Mouse (Mus musculus) E14TG2a.4 (cell line): Measurements from ENCODE around the gene Scube1.

Experiments used
- H3K27me3 ChIP-seq: 2 replicates; pipeline ENCODE4 v1.6.1; 2014; ENCODE audit warnings: low read length, control low read depth; ENCODE audit not compliant: insufficient read depth
- H3K36me3 ChIP-seq: 2 replicates; pipeline ENCODE4 v1.6.1; 2014; ENCODE audit warnings: low read length, control low read depth; ENCODE audit not compliant: insufficient read depth
- H3K4me1 ChIP-seq: replicated peaks from 2 replicates; pipeline ENCODE4 v1.6.1; 2014; ENCODE audit warnings: low read depth, low read length, control low read depth
- H3K4me3 ChIP-seq: replicated peaks from 2 replicates; pipeline ENCODE4 v1.5.1; 2014; ENCODE audit warnings: mild to moderate bottlenecking, low read length
- H3K9me3 ChIP-seq: 2 replicates; pipeline ENCODE4 v1.6.1; 2014; ENCODE audit warnings: low read length, control low read depth
- CTCF ChIP-seq: conservative IDR thresholded peaks from 2 replicates; pipeline ENCODE4 v1.5.1; 2014; ENCODE audit warnings: low read length
- NANOG ChIP-seq: IDR thresholded peaks from 2 replicates; pipeline ENCODE4 v1.6.1; 2014; ENCODE audit warnings: borderline replicate concordance, low read length, mixed read lengths
- POU5F1 ChIP-seq: IDR thresholded peaks from 2 replicates; pipeline ENCODE4 v1.6.1; 2014; ENCODE audit warnings: low read length, borderline replicate concordance

Gene Scube1

GRCm38 (mm10) chr15:83725556-83726200 lies 857 bp upstream of the Scube1 start:
- peak overlapping the region; percentile 87 for H3K4me3 ChIP-seq
- no peaks in the 10 kb centered on the region for H3K36me3 ChIP-seq
- peaks cover 78% of the 10 kb centered on the region for H3K27me3 ChIP-seq
- H3K9me3 ChIP-seq: no peaks in the 10 kb centered on the region
- TF ChIP-seq POU5F1: no peak
- peaks cover 19% of the 10 kb centered on the region for H3K4me1 ChIP-seq

GRCm38 (mm10) chr15:83724160-83724885 lies 498 bp downstream of the Scube1 start:
- TF ChIP-seq CTCF: no peak
- TF ChIP-seq NANOG: no peak
- no peak for TF ChIP-seq POU5F1
- Histone ChIP-seq H3K36me3 (no peaks in the 10 kb centered on the region), H3K4me3 (peak overlapping the region; percentile 87), H3K4me1 (peaks cover 19% of the 10 kb centered on the region), H3K27me3 (peaks cover 82% of the 10 kb centered on the region), H3K9me3 (no peaks in the 10 kb centered on the region)

GRCm38 (mm10) chr15:83715582-83716228 lies 9.1 kb downstream of the Scube1 start:
- TF ChIP-seq NANOG (no peak), POU5F1 (no peak), CTCF (no peak)
- H3K36me3 ChIP-seq: no peaks in the 10 kb centered on the region
- no peaks in the 10 kb centered on the region for H3K9me3 ChIP-seq

GRCm38 (mm10) chr15:83712798-83713197 lies 12.0 kb downstream of the Scube1 start:
- peaks cover 8% of the 10 kb centered on the region; the same call in 1 of the 2 replicates for H3K27me3 ChIP-seq
- H3K9me3 ChIP-seq: no peaks in the 10 kb centered on the region
- H3K4me1 ChIP-seq: no peaks in the 10 kb centered on the region
- H3K36me3 ChIP-seq: no peaks in the 10 kb centered on the region
- TF ChIP-seq CTCF (no peak), NANOG (no peak), POU5F1 (no peak)
- no peak overlapping the region for H3K4me3 ChIP-seq

More at GRCm38 (mm10) chr15:83715582-83716228, 9.1 kb downstream of the Scube1 start:
- peaks cover 12% of the 10 kb centered on the region for H3K27me3 ChIP-seq
- no peak overlapping the region for H3K4me3 ChIP-seq
- no peaks in the 10 kb centered on the region for H3K4me1 ChIP-seq

- Histone ChIP-seq H3K27me3 (peaks cover 8% of the 10 kb centered on the region; the same call in 1 of the 2 replicates), H3K36me3 (no peaks in the 10 kb centered on the region), H3K4me3 (no peak overlapping the region), H3K9me3 (no peaks in the 10 kb centered on the region), H3K4me1 (no peaks in the 10 kb centered on the region)
- TF ChIP-seq POU5F1 (no peak), NANOG (no peak), CTCF (no peak)
Measured at GRCm38 (mm10) chr15:83712361-83712760, 12.5 kb downstream of the Scube1 start.

- Histone ChIP-seq H3K9me3 (no peaks in the 10 kb centered on the region), H3K4me3 (no peak overlapping the region), H3K4me1 (no peaks in the 10 kb centered on the region), H3K27me3 (peaks cover 8% of the 10 kb centered on the region; the same call in 1 of the 2 replicates), H3K36me3 (no peaks in the 10 kb centered on the region)
- TF ChIP-seq POU5F1 (no peak), CTCF (no peak)
Measured at GRCm38 (mm10) chr15:83709889-83710774, 14.7 kb downstream of the Scube1 start.

- no peaks in the 10 kb centered on the region; the same call in 1 of the 2 replicates for H3K9me3 ChIP-seq
- no peaks in the 10 kb centered on the region for H3K4me1 ChIP-seq
- H3K27me3 ChIP-seq: peaks cover 6% of the 10 kb centered on the region; the same call in 1 of the 2 replicates
- H3K4me3 ChIP-seq: no peak overlapping the region
- no peak for TF ChIP-seq NANOG
- TF ChIP-seq CTCF: no peak
- no peak for TF ChIP-seq POU5F1
- no peaks in the 10 kb centered on the region for H3K36me3 ChIP-seq
Measured at GRCm38 (mm10) chr15:83706528-83707199, 18.2 kb downstream of the Scube1 start.
